Mouse (Mus musculus): ENCODE data around the gene Parp3. TPM values are rescaled to one million over a fixed set of nuclear protein-coding genes. Genes with fewer than 3 reads are reported as not detected.

Gene Parp3
- total and polyA plus RNA-seq, 3 experiments, result 0.85 to 3.2 TPM; not detected in 1

- no peaks in the 10 kb centered on the region for H3K36me3 ChIP-seq (replicated peaks)
- no peak for DNase-seq (ENCODE audit: low spot score)
- no peaks in the 10 kb centered on the region for H3K9me3 ChIP-seq (replicated peaks)
- H3K4me1 ChIP-seq (ENCODE audit: insufficient read depth, low read depth, low read length), result peaks cover 60% of the 10 kb centered on the region
- H3K27me3 ChIP-seq (ENCODE audit: insufficient read depth, low read length), result peaks cover 76% of the 10 kb centered on the region
- no peak for TF ChIP-seq POLR2AphosphoS5 (IDR thresholded peaks at IDR 0.05; ENCODE audit: insufficient replicate concordance, low read depth, low read length)
- no peak for TF ChIP-seq TAL1 (conservative IDR thresholded peaks at IDR 0.05; ENCODE audit: low read depth, low read length)
- no peak for TF ChIP-seq GATA2 (IDR thresholded peaks at IDR 0.05; ENCODE audit: borderline replicate concordance, low read depth, low read length)
- no peak for TF ChIP-seq CTCF (IDR thresholded peaks at IDR 0.05; ENCODE audit: low read depth, low read length)
- no peak for TF ChIP-seq GATA1 (IDR thresholded peaks at IDR 0.05; ENCODE audit: borderline replicate concordance, low read length)
- peak overlapping the region; percentile 73 for H3K4me3 ChIP-seq (ENCODE audit: low read depth, low read length)
- no peak for ATAC-seq (ENCODE audit: extremely low read depth, insufficient number of reproducible peaks, low FRiP score, poor library complexity, severe bottlenecking)
Observed at GRCm38 (mm10) chr9:106452821-106453220, 23.9 kb downstream of the Parp3 start.

- no peak for TF ChIP-seq TAL1 (conservative IDR thresholded peaks at IDR 0.05; ENCODE audit: low read depth, low read length)
- TF ChIP-seq GATA2 (IDR thresholded peaks at IDR 0.05; ENCODE audit: borderline replicate concordance, low read depth, low read length), result no peak
- no peak for TF ChIP-seq GATA1 (IDR thresholded peaks at IDR 0.05; ENCODE audit: borderline replicate concordance, low read length)
- TF ChIP-seq CTCF (IDR thresholded peaks at IDR 0.05; ENCODE audit: low read depth, low read length), result no peak
- TF ChIP-seq POLR2AphosphoS5 (IDR thresholded peaks at IDR 0.05; ENCODE audit: insufficient replicate concordance, low read depth, low read length), result no peak
- ATAC-seq (ENCODE audit: extremely low read depth, insufficient number of reproducible peaks, low FRiP score, poor library complexity, severe bottlenecking), result no peak
- H3K4me1 ChIP-seq (ENCODE audit: insufficient read depth, low read depth, low read length), result peaks cover 65% of the 10 kb centered on the region
Observed at GRCm38 (mm10) chr9:106452351-106452750, 24.4 kb downstream of the Parp3 start.

GRCm38 (mm10) chr9:106451899-106452298 lies 24.9 kb downstream of the Parp3 start:
- H3K36me3 ChIP-seq (replicated peaks), result no peaks in the 10 kb centered on the region
- DNase-seq (ENCODE audit: low spot score), result no peak
- no peak for TF ChIP-seq GATA2 (IDR thresholded peaks at IDR 0.05; ENCODE audit: borderline replicate concordance, low read depth, low read length)
- no peak for TF ChIP-seq TAL1 (conservative IDR thresholded peaks at IDR 0.05; ENCODE audit: low read depth, low read length)
- no peak for TF ChIP-seq GATA1 (IDR thresholded peaks at IDR 0.05; ENCODE audit: borderline replicate concordance, low read length)
- no peak for TF ChIP-seq POLR2AphosphoS5 (IDR thresholded peaks at IDR 0.05; ENCODE audit: insufficient replicate concordance, low read depth, low read length)
- TF ChIP-seq CTCF (IDR thresholded peaks at IDR 0.05; ENCODE audit: low read depth, low read length), result no peak
- peaks cover 69% of the 10 kb centered on the region for H3K4me1 ChIP-seq (ENCODE audit: insufficient read depth, low read depth, low read length)
- peaks cover 68% of the 10 kb centered on the region for H3K27me3 ChIP-seq (ENCODE audit: insufficient read depth, low read length)
- ATAC-seq (ENCODE audit: extremely low read depth, insufficient number of reproducible peaks, low FRiP score, poor library complexity, severe bottlenecking), result no peak
- no peak overlapping the region for H3K4me3 ChIP-seq (ENCODE audit: low read depth, low read length)
- no peaks in the 10 kb centered on the region for H3K9me3 ChIP-seq (replicated peaks)

More at GRCm38 (mm10) chr9:106452351-106452750, 24.4 kb downstream of the Parp3 start:
- Histone ChIP-seq H3K4me3 (ENCODE audit: low read depth, low read length) (no peak overlapping the region; the same call in 1 of the 2 replicates), H3K27me3 (ENCODE audit: insufficient read depth, low read length) (peaks cover 72% of the 10 kb centered on the region), H3K9me3 (replicated peaks) (no peaks in the 10 kb centered on the region), H3K36me3 (replicated peaks) (no peaks in the 10 kb centered on the region)
- no peak for DNase-seq (ENCODE audit: low spot score)

- H3K27me3 ChIP-seq (ENCODE audit: insufficient read depth, low read length), result peaks cover 62% of the 10 kb centered on the region
- DNase-seq (ENCODE audit: low spot score) (no peak), ATAC-seq (ENCODE audit: extremely low read depth, insufficient number of reproducible peaks, low FRiP score, poor library complexity, severe bottlenecking) (no peak)
- peaks cover 70% of the 10 kb centered on the region for H3K4me1 ChIP-seq (ENCODE audit: insufficient read depth, low read depth, low read length)
- H3K4me3 ChIP-seq (ENCODE audit: low read depth, low read length), result no peak overlapping the region
- H3K36me3 ChIP-seq (replicated peaks), result no peaks in the 10 kb centered on the region
- H3K9me3 ChIP-seq (replicated peaks), result no peaks in the 10 kb centered on the region
- TF ChIP-seq POLR2AphosphoS5 (IDR thresholded peaks at IDR 0.05; ENCODE audit: insufficient replicate concordance, low read depth, low read length), result no peak
- no peak for TF ChIP-seq GATA2 (IDR thresholded peaks at IDR 0.05; ENCODE audit: borderline replicate concordance, low read depth, low read length)
- TF ChIP-seq TAL1 (conservative IDR thresholded peaks at IDR 0.05; ENCODE audit: low read depth, low read length), result no peak
- TF ChIP-seq CTCF (IDR thresholded peaks at IDR 0.05; ENCODE audit: low read depth, low read length), result no peak
- no peak for TF ChIP-seq GATA1 (IDR thresholded peaks at IDR 0.05; ENCODE audit: borderline replicate concordance, low read length)
Observed at GRCm38 (mm10) chr9:106451298-106451697, 25.5 kb downstream of the Parp3 start.

GRCm38 (mm10) chr9:106450661-106451060 lies 26.1 kb downstream of the Parp3 start:
- no peak for ATAC-seq (ENCODE audit: extremely low read depth, insufficient number of reproducible peaks, low FRiP score, poor library complexity, severe bottlenecking)
- H3K4me1 ChIP-seq (ENCODE audit: insufficient read depth, low read depth, low read length), result peaks cover 75% of the 10 kb centered on the region
- H3K27me3 ChIP-seq (ENCODE audit: insufficient read depth, low read length), result peaks cover 55% of the 10 kb centered on the region
- TF ChIP-seq GATA1 (IDR thresholded peaks at IDR 0.05; ENCODE audit: borderline replicate concordance, low read length), result no peak
- no peak for TF ChIP-seq POLR2AphosphoS5 (IDR thresholded peaks at IDR 0.05; ENCODE audit: insufficient replicate concordance, low read depth, low read length)
- no peak for TF ChIP-seq GATA2 (IDR thresholded peaks at IDR 0.05; ENCODE audit: borderline replicate concordance, low read depth, low read length)
- TF ChIP-seq TAL1 (conservative IDR thresholded peaks at IDR 0.05; ENCODE audit: low read depth, low read length), result no peak
- TF ChIP-seq CTCF (IDR thresholded peaks at IDR 0.05; ENCODE audit: low read depth, low read length), result no peak
- no peak for DNase-seq (ENCODE audit: low spot score)
- no peak overlapping the region for H3K4me3 ChIP-seq (ENCODE audit: low read depth, low read length)
- no peaks in the 10 kb centered on the region for H3K9me3 ChIP-seq (replicated peaks)
- peaks cover 1% of the 10 kb centered on the region for H3K36me3 ChIP-seq (replicated peaks)

GRCm38 (mm10) chr9:106449947-106450346 lies 26.8 kb downstream of the Parp3 start:
- no peak for ATAC-seq (ENCODE audit: extremely low read depth, insufficient number of reproducible peaks, low FRiP score, poor library complexity, severe bottlenecking)
- TF ChIP-seq POLR2AphosphoS5 (IDR thresholded peaks at IDR 0.05; ENCODE audit: insufficient replicate concordance, low read depth, low read length), result no peak
- TF ChIP-seq TAL1 (conservative IDR thresholded peaks at IDR 0.05; ENCODE audit: low read depth, low read length), result no peak
- TF ChIP-seq CTCF (IDR thresholded peaks at IDR 0.05; ENCODE audit: low read depth, low read length), result no peak
- no peak for TF ChIP-seq GATA2 (IDR thresholded peaks at IDR 0.05; ENCODE audit: borderline replicate concordance, low read depth, low read length)
- TF ChIP-seq GATA1 (IDR thresholded peaks at IDR 0.05; ENCODE audit: borderline replicate concordance, low read length), result no peak

More at GRCm38 (mm10) chr9:106449947-106450346, 26.8 kb downstream of the Parp3 start:
- no peak overlapping the region for H3K4me3 ChIP-seq (ENCODE audit: low read depth, low read length)
- H3K27me3 ChIP-seq (ENCODE audit: insufficient read depth, low read length), result peaks cover 48% of the 10 kb centered on the region
- peaks cover 73% of the 10 kb centered on the region for H3K4me1 ChIP-seq (ENCODE audit: insufficient read depth, low read depth, low read length)
- H3K36me3 ChIP-seq (replicated peaks), result peaks cover 7% of the 10 kb centered on the region
- DNase-seq (ENCODE audit: low spot score), result no peak
- H3K9me3 ChIP-seq (replicated peaks), result no peaks in the 10 kb centered on the region

All from G1E (cell line).